ENCODE assay signal across 14 mouse cellular contexts in the genomic region with DNA sequence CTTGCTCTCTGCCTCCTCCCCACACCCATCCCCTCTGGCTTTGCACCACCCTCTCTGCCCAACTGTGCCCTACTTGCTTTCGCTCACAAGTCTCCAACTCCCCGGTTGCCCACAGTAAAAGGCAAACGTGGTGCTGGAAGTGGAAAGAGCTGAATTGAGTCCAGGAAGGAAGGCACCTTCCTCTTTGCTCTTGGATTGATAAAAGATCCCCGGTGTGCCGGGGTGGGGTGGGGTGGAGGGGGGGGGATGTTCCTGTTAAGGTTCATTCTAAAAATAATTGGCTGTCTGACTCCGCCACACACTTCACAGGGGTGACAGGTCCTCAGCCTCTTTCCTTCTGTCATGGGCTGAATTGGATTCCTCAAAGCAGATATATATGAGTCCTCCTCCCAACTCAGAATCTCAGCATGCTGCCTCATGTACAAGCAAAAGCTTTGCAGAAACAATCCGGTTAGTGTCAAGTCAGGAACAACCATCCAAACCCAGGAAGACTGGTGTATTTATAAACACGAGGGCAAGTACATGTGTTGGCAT. TPM values are rescaled to one million over a fixed set of nuclear protein-coding genes. Genes with fewer than 3 reads are reported as not detected.
DNase-seq lines count a peak whose midpoint lies in the region; ATAC-seq and TF ChIP-seq lines count a peak whose summit lies in the region.
"Had no signal": no experiment of that assay in that cellular context is flagged by ENCODE, and none has a peak within 500 bp of the region (broad histone marks: within the 10 kb centered on the region; RNA-seq: fewer than 3 reads in every experiment).

No protein-coding gene starts in this region.

- no peak for TF ChIP-seq CTCF in E14TG2a.4 (conservative IDR thresholded peaks at IDR 0.05; ENCODE audit: low read length)

- peak overlapping the region; percentile 30; the same call in 1 of the 2 replicates for H3K27ac ChIP-seq in kidney, embryonic 14.5 days (ENCODE audit: low read depth, low read length)
- H3K27ac ChIP-seq in intestine, embryonic 15.5 days, result peak overlapping the region; percentile 36; the same call in 1 of the 2 replicates

- 67% methylated on average over 8 of the region's 8 CpGs for WGBS in kidney, embryonic 14.5 days
- WGBS in intestine, embryonic 15.5 days, result 39% methylated on average over 8 of the region's 8 CpGs

- no peaks in the 10 kb centered on the region for H3K9me3 ChIP-seq in kidney, embryonic 14.5 days (ENCODE audit: control insufficient read depth, low read length)
- H3K9me3 ChIP-seq in E14TG2a.4 (ENCODE audit: low read length), result no peaks in the 10 kb centered on the region
- no peaks in the 10 kb centered on the region for H3K9me3 ChIP-seq in intestine, embryonic 15.5 days

- H3K27me3 ChIP-seq in kidney, embryonic 14.5 days (ENCODE audit: control insufficient read depth, insufficient read depth, low read length), result no peaks in the 10 kb centered on the region
- H3K27me3 ChIP-seq in E14TG2a.4 (ENCODE audit: insufficient read depth, low read length), result peaks cover 29% of the 10 kb centered on the region
- H3K27me3 ChIP-seq in intestine, embryonic 15.5 days (replicated peaks), result no peaks in the 10 kb centered on the region

- H3K36me3 ChIP-seq in kidney, embryonic 14.5 days (ENCODE audit: control insufficient read depth, insufficient read depth, low read length), result peaks cover 3% of the 10 kb centered on the region; the same call in 1 of the 2 replicates
- no peaks in the 10 kb centered on the region for H3K36me3 ChIP-seq in E14TG2a.4 (ENCODE audit: insufficient read depth, low read length)
- no peaks in the 10 kb centered on the region for H3K36me3 ChIP-seq in intestine, embryonic 15.5 days

- H3K4me2 ChIP-seq in kidney, embryonic 14.5 days (replicated peaks; ENCODE audit: low read depth, low read length), result no peak overlapping the region
- H3K4me2 ChIP-seq in intestine, embryonic 15.5 days (replicated peaks), result no peak overlapping the region
- H3K4me2 ChIP-seq: liver, embryonic 11.5 days had no signal

- no peak overlapping the region for H3K9ac ChIP-seq in kidney, embryonic 14.5 days (ENCODE audit: low read depth, low read length)
- no peak overlapping the region for H3K9ac ChIP-seq in intestine, embryonic 15.5 days

- H3K4me1 ChIP-seq in kidney, embryonic 14.5 days (ENCODE audit: control insufficient read depth, insufficient read depth, low read length), result peaks cover 25% of the 10 kb centered on the region
- peaks cover 23% of the 10 kb centered on the region for H3K4me1 ChIP-seq in E14TG2a.4 (replicated peaks; ENCODE audit: low read depth, low read length)
- peaks cover 18% of the 10 kb centered on the region for H3K4me1 ChIP-seq in intestine, embryonic 15.5 days (replicated peaks)

- H3K4me3 ChIP-seq in kidney, embryonic 14.5 days (ENCODE audit: low read length), result no peak overlapping the region
- 0 out of 2 replicates have a peak overlapping the region, but pooled peaks have one; percentile 32 for H3K4me3 ChIP-seq in E14TG2a.4 (replicated peaks; ENCODE audit: low read length)
- no peak overlapping the region for H3K4me3 ChIP-seq in intestine, embryonic 15.5 days (replicated peaks)

- peak; percentile 6 for DNase-seq in adrenal gland, postnatal 10 days
- no peak for DNase-seq in adrenal gland, postnatal 36 days
- no peak for DNase-seq in kidney, adult 9 months
- DNase-seq: cerebellum, adult 9-10 months; midbrain, embryonic 14.5 days; thymus, postnatal 14 days had no signal

- ATAC-seq in kidney, embryonic 14.5 days (ENCODE audit: low FRiP score, low TSS enrichment), result no peak
- ATAC-seq in intestine, embryonic 15.5 days, result 0 out of 2 replicates have a peak, but pooled peaks have one; percentile 6
- no peak for ATAC-seq in erythroblast, adult 5-6 weeks (replicated peaks; ENCODE audit: low FRiP score, poor library complexity, severe bottlenecking)
- ATAC-seq in megakaryocyte, adult 5-6 weeks (ENCODE audit: poor library complexity, severe bottlenecking), result no peak
- ATAC-seq: hindbrain, embryonic 16.5 days had no signal

RNA-seq across cellular contexts. Expression of a gene that starts 24.6 kb away (rescaled TPM):
- total RNA-seq in adrenal gland, postnatal 10 days (2021), result 1 to 10 TPM; 3.0 to 3.7 TPM
- total RNA-seq in adrenal gland, postnatal 36 days (2021), result 1 to 10 TPM; 2.0 to 2.2 TPM
- 20.7 TPM in 2 replicates for polyA plus RNA-seq in kidney, embryonic 14.5 days (2014; fragmentation: Nextera tagmentation; extraction: Ambion mirVana)
- polyA plus RNA-seq in intestine, embryonic 15.5 days (2015; fragmentation: Nextera tagmentation; extraction: Ambion mirVana), result 6.5 and 7.8 TPM in 2 replicates
- total RNA-seq in erythroblast, adult 5-6 weeks (2015; ENCODE audit: low replicate concordance), result not detected in 2 replicates
- total RNA-seq in erythroblast, adult 5-6 weeks (2017; ENCODE audit: low replicate concordance), result not detected in 2 replicates
- not detected in 2 replicates for total RNA-seq in megakaryocyte, adult 5-6 weeks (2015)
- not detected in 2 replicates for total RNA-seq in megakaryocyte, adult 5-6 weeks (2017)
- total RNA-seq: CH12.LX had no signal
